Mouse (Mus musculus): ENCODE data around the gene Tut1.

DNA sequence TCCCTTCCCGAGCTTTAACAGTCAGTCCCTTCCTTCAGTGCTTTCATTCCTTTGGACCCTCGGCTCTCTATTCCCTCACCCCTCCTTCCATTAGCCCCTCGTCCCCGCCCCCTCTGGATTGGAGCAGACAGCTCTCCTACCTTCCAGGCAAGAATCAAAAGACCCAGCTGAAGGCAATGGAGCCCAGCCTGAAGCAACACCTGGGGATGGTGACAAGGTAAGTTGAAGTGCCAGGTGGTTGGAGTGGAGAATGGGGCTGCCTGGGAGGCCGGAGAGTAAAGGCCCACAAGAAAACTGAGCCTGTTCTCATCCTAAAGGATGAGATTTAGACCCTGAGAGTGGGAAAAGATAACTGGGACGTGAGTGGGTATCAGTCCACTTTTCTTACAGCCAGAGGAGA is 45.1 kb upstream of the Tut1 start:
- no peak for TF ChIP-seq CTCF (IDR thresholded peaks at IDR 0.05; ENCODE audit: low read depth, low read length)
- no peak for TF ChIP-seq POLR2A (IDR thresholded peaks at IDR 0.05; ENCODE audit: insufficient read depth, low read length)
- TF ChIP-seq EP300 (IDR thresholded peaks at IDR 0.05; ENCODE audit: insufficient read depth, low read depth, low read length), result no peak
